Comparison of ENCODE assay signal across 7 mouse cellular contexts in genomic region chrX:103980590-103981168, GRCm38 (mm10). TPM values are rescaled to one million over a fixed set of nuclear protein-coding genes. Genes with fewer than 3 reads are reported as not detected.
DNase-seq lines count a peak whose midpoint lies in the region; ATAC-seq lines count a peak whose summit lies in the region.

No protein-coding gene starts in this region.

- H3K27ac ChIP-seq in heart, embryonic 13.5 days (replicated peaks): peak overlapping the region; percentile 95

- H3K9ac ChIP-seq in heart, embryonic 13.5 days: peak overlapping the region; percentile 92

- peak overlapping the region; percentile 81 for H3K4me3 ChIP-seq in heart, embryonic 13.5 days

- peak overlapping the region; percentile 70 for H3K4me2 ChIP-seq in heart, embryonic 13.5 days

- no peaks in the 10 kb centered on the region for H3K9me3 ChIP-seq in heart, embryonic 13.5 days

- no peaks in the 10 kb centered on the region for H3K4me1 ChIP-seq in heart, embryonic 13.5 days

- peaks cover 24% of the 10 kb centered on the region for H3K36me3 ChIP-seq in heart, embryonic 13.5 days

- 5% methylated on average over 42 of the region's 51 CpGs for WGBS in heart, embryonic 13.5 days

- DNase-seq in 3134 (ENCODE audit: extremely low read depth, insufficient read length, low spot score) (peak; percentile 65), 3T3-L1 (ENCODE audit: low read depth, low spot score) (peak; percentile 39)
- peak; percentile 24 for DNase-seq in brain, adult 2 months (ENCODE audit: low read depth, low spot score)
- DNase-seq in kidney, postnatal 25 days: peak; percentile 7 to 50
- peak; percentile 15 to 32 for DNase-seq in spleen, postnatal 36 days (ENCODE audit: low spot score in 2 of 2)

- H3K27me3 ChIP-seq in heart, embryonic 13.5 days (replicated peaks): peaks cover 31% of the 10 kb centered on the region

- peak; percentile 11; the same call in 1 of the 2 replicates for ATAC-seq in heart, embryonic 13.5 days (ENCODE audit: extremely low read depth, insufficient number of reproducible peaks, low FRiP score, low TSS enrichment)
- ATAC-seq in megakaryocyte progenitor cell, adult 5-6 weeks (replicated peaks; ENCODE audit: poor library complexity): peak; percentile 43

RNA-seq across cellular contexts. Expression of gene Rlim, which starts 0.4 kb away (rescaled TPM):
- polyA plus RNA-seq in heart, embryonic 13.5 days (2015; fragmentation: Nextera tagmentation; extraction: Ambion mirVana): 18.2 and 18.3 TPM in 2 replicates
- 64.0 and 67.2 TPM in 2 replicates for total RNA-seq in megakaryocyte progenitor cell, adult 5-6 weeks (2015)
- total RNA-seq in megakaryocyte progenitor cell, adult 5-6 weeks (2017): 102 and 112 TPM in 2 replicates

Comparison
In these comparisons a context has a peak if more than half of its experiments do, and no peak if none do; other contexts are left out.
1. Peak in every context shown above with its lines: DNase-seq, ATAC-seq, H3K4me3 ChIP-seq and H3K27ac ChIP-seq.